8 mouse cellular contexts compared by ENCODE assay signal in genomic region chr3:41599806-41600589, GRCm38 (mm10). TPM values are rescaled to one million over a fixed set of nuclear protein-coding genes. Genes with fewer than 3 reads are reported as not detected.
DNase-seq lines count a peak whose midpoint lies in the region; ATAC-seq and TF ChIP-seq lines count a peak whose summit lies in the region.

No protein-coding gene starts in this region.

- TF ChIP-seq CTCF in hindbrain, postnatal 0 days (IDR thresholded peaks at IDR 0.05; ENCODE audit: low read depth), result peak; percentile 66
- TF ChIP-seq CTCF in liver, embryonic 14.5 days (IDR thresholded peaks at IDR 0.05; ENCODE audit: low read depth), result peak; percentile 66

- 74% methylated on average over 14 of the region's 14 CpGs for WGBS in hindbrain, postnatal 0 days
- WGBS in liver, embryonic 14.5 days (ENCODE audit: insufficient replicate concordance), result 84% methylated on average over 14 of the region's 14 CpGs

- H3K27ac ChIP-seq in hindbrain, postnatal 0 days, result no peak overlapping the region
- H3K27ac ChIP-seq in liver, embryonic 14.5 days, result no peak overlapping the region

- no peak for DNase-seq in frontal cortex, postnatal 14 days (ENCODE audit: low spot score in 2 of 2)
- peak; percentile 25 for DNase-seq in T-cell, adult 2 months (ENCODE audit: low spot score)
- DNase-seq in cerebellum, postnatal 14 days, result peak; percentile 70 to 71
- peak; percentile 56 for DNase-seq in gastrocnemius, postnatal 10 days
- DNase-seq in hindbrain, postnatal 0 days (ENCODE audit: low spot score), result peak; percentile 66
- DNase-seq in liver, embryonic 14.5 days (ENCODE audit: low read depth in 3 of 3, low spot score in 3 of 3), result no peak
- peak; percentile 70 for DNase-seq in retina, embryonic 14.5 days (ENCODE audit: low spot score)

- no peak overlapping the region for H3K9ac ChIP-seq in hindbrain, postnatal 0 days (replicated peaks; ENCODE audit: low read length)
- no peak overlapping the region for H3K9ac ChIP-seq in liver, embryonic 14.5 days (replicated peaks)

- H3K9me3 ChIP-seq in hindbrain, postnatal 0 days (ENCODE audit: low read length), result no peaks in the 10 kb centered on the region
- no peaks in the 10 kb centered on the region for H3K9me3 ChIP-seq in liver, embryonic 14.5 days (ENCODE audit: control insufficient read depth, low read length)

- no peak overlapping the region for H3K4me2 ChIP-seq in hindbrain, postnatal 0 days (ENCODE audit: low read depth, low read length)
- no peak overlapping the region for H3K4me2 ChIP-seq in liver, embryonic 14.5 days (ENCODE audit: low read depth)

- no peaks in the 10 kb centered on the region for H3K4me1 ChIP-seq in hindbrain, postnatal 0 days (ENCODE audit: insufficient read depth, low read length)
- no peaks in the 10 kb centered on the region; a peak in 1 of 4 replicates for H3K4me1 ChIP-seq in liver, embryonic 14.5 days (replicated peaks; ENCODE audit: control insufficient read depth in 2 of 2, insufficient read depth in 2 of 2, low read length in 1 of 2)

- no peak overlapping the region for H3K4me3 ChIP-seq in hindbrain, postnatal 0 days (ENCODE audit: low read length)
- no peak overlapping the region for H3K4me3 ChIP-seq in liver, embryonic 14.5 days (ENCODE audit: insufficient read depth in 1 of 2, low read depth in 2 of 2, low read length in 2 of 2)

- ATAC-seq in frontal cortex, adult (ENCODE audit: low TSS enrichment), result peak; percentile 48
- peak; percentile 53 for ATAC-seq in hindbrain, postnatal 0 days
- ATAC-seq in liver, embryonic 14.5 days (ENCODE audit: insufficient read depth), result no peak

- peaks cover 28% of the 10 kb centered on the region; the same call in 1 of the 2 replicates for H3K36me3 ChIP-seq in hindbrain, postnatal 0 days (ENCODE audit: insufficient read depth, low read length)
- peaks cover 50% of the 10 kb centered on the region for H3K36me3 ChIP-seq in liver, embryonic 14.5 days (replicated peaks; ENCODE audit: control insufficient read depth, insufficient read depth, low read depth)

- no peak for TF ChIP-seq EP300 in liver, embryonic 14.5 days (IDR thresholded peaks at IDR 0.05; ENCODE audit: low read depth)

- no peaks in the 10 kb centered on the region for H3K27me3 ChIP-seq in hindbrain, postnatal 0 days (ENCODE audit: insufficient read depth, low read length)
- H3K27me3 ChIP-seq in liver, embryonic 14.5 days (ENCODE audit: control insufficient read depth, insufficient read depth, low read length), result no peaks in the 10 kb centered on the region

RNA-seq across cellular contexts. Expression of gene Jade1, which starts 44.5 kb away (rescaled TPM):
- 10 to 100 TPM; 26.0 to 31.1 TPM for total RNA-seq in gastrocnemius, postnatal 10 days (2021)
- 19.1 and 33.4 TPM in 2 replicates for total RNA-seq in hindbrain, postnatal 0 days (2014; rRNA removed)
- polyA plus RNA-seq in hindbrain, postnatal 0 days (2015; fragmentation: Nextera tagmentation; extraction: Ambion mirVana), result 18.0 and 18.7 TPM in 2 replicates
- 2.6 and 4.5 TPM in 2 replicates for polyA plus RNA-seq in liver, embryonic 14.5 days (2012; rRNA removed)
- 6.1 and 7.8 TPM in 2 replicates for polyA plus RNA-seq in liver, embryonic 14.5 days (2014; fragmentation: Nextera tagmentation; extraction: Ambion mirVana)

Comparison
In these comparisons a context has a peak if more than half of its experiments do, and no peak if none do; other contexts are left out.
1. DNase-seq: peak in T-cell, adult 2 months (single experiment), cerebellum, postnatal 14 days (2 of 2), gastrocnemius, postnatal 10 days (single experiment), hindbrain, postnatal 0 days (single experiment) and retina, embryonic 14.5 days (single experiment); none in frontal cortex, postnatal 14 days (0 of 2) and liver, embryonic 14.5 days (0 of 3).